Mouse (Mus musculus): ENCODE measurements around the gene Ccdc163.

Gene Ccdc163

GRCm38 (mm10) chr4:116703804-116704203 lies 4.5 kb upstream of the Ccdc163 start:
- peak; percentile 61 to 81 for DNase-seq (ENCODE audit: low spot score in 2 of 2)

- DNase-seq (ENCODE audit: low spot score in 2 of 2), result no peak
These were observed 643 bp upstream of the Ccdc163 start for GRCm38 (mm10) chr4:116707666-116708065.

GRCm38 (mm10) chr4:116708791-116709390 lies 582 bp downstream of the Ccdc163 start:
- no peak for DNase-seq (ENCODE audit: low spot score in 2 of 2)

GRCm38 (mm10) chr4:116710154-116710553 lies 1.8 kb downstream of the Ccdc163 start:
- no peak for DNase-seq (ENCODE audit: low spot score in 2 of 2)

- DNase-seq (ENCODE audit: low spot score in 2 of 2), result no peak
These were observed 4.2 kb downstream of the Ccdc163 start for GRCm38 (mm10) chr4:116712536-116712935.

- DNase-seq (ENCODE audit: low spot score in 2 of 2), result peak; percentile 15 to 61
These were observed 11.1 kb downstream of the Ccdc163 start for GRCm38 (mm10) chr4:116719396-116719795.

- peak; percentile 71 to 81 for DNase-seq (ENCODE audit: low spot score in 2 of 2)
These were observed 12.2 kb downstream of the Ccdc163 start, which contains the start of gene Tesk2 for GRCm38 (mm10) chr4:116720343-116721097. Gene Tesk2 (plus strand): TSS chr4:116720948.

GRCm38 (mm10) chr4:116721098-116721628 lies 12.9 kb downstream of the Ccdc163 start:
- DNase-seq (ENCODE audit: low spot score in 2 of 2), result no peak

GRCm38 (mm10) chr4:116722230-116722629 lies 13.9 kb downstream of the Ccdc163 start:
- DNase-seq (ENCODE audit: low spot score in 2 of 2), result no peak

- no peak for DNase-seq (ENCODE audit: low spot score in 2 of 2)
These were observed 17.1 kb downstream of the Ccdc163 start for GRCm38 (mm10) chr4:116725444-116725843.

GRCm38 (mm10) chr4:116727401-116727800 lies 19.1 kb downstream of the Ccdc163 start:
- DNase-seq (ENCODE audit: low spot score in 2 of 2), result no peak

GRCm38 (mm10) chr4:116729532-116729931 lies 21.2 kb downstream of the Ccdc163 start:
- DNase-seq (ENCODE audit: low spot score in 2 of 2), result no peak

GRCm38 (mm10) chr4:116731077-116731476 lies 22.8 kb downstream of the Ccdc163 start:
- DNase-seq (ENCODE audit: low spot score in 2 of 2), result no peak

- DNase-seq (ENCODE audit: low spot score in 2 of 2), result no peak
These were observed 24.0 kb downstream of the Ccdc163 start for GRCm38 (mm10) chr4:116732355-116732754.

GRCm38 (mm10) chr4:116734996-116735395 lies 26.7 kb downstream of the Ccdc163 start:
- DNase-seq (ENCODE audit: low spot score in 2 of 2), result no peak

GRCm38 (mm10) chr4:116738972-116739751 lies 30.9 kb downstream of the Ccdc163 start:
- DNase-seq (ENCODE audit: low spot score in 2 of 2), result no peak

GRCm38 (mm10) chr4:116749750-116750149 lies 41.4 kb downstream of the Ccdc163 start:
- no peak for DNase-seq (ENCODE audit: low spot score in 2 of 2)

- DNase-seq (ENCODE audit: low spot score in 2 of 2), result no peak
These were observed 53.6 kb downstream of the Ccdc163 start for GRCm38 (mm10) chr4:116761914-116762313.

- no peak for DNase-seq (ENCODE audit: low spot score in 2 of 2)
These were observed 55.7 kb downstream of the Ccdc163 start for GRCm38 (mm10) chr4:116764001-116764400.

- no peak for DNase-seq (ENCODE audit: low spot score in 2 of 2)
These were observed 60.2 kb downstream of the Ccdc163 start for GRCm38 (mm10) chr4:116768510-116768909.

- no peak for DNase-seq (ENCODE audit: low spot score in 2 of 2)
These were observed 60.8 kb downstream of the Ccdc163 start for GRCm38 (mm10) chr4:116769060-116769459.

- no peak for DNase-seq (ENCODE audit: low spot score in 2 of 2)
These were observed 68.1 kb downstream of the Ccdc163 start for GRCm38 (mm10) chr4:116776391-116776790.
